Mouse (Mus musculus) CH12.LX (cell line): Measurements from ENCODE around the gene Stoml2. TPM values are rescaled to one million over a fixed set of nuclear protein-coding genes. Genes with fewer than 3 reads are reported as not detected.

Experiments used
- DNase-seq: peaks from one replicate; pipeline ENCODE4 v3.0.0-alpha.2; 2013; ENCODE audit errors: extremely low read depth
- H3K27ac ChIP-seq: 2 replicates; pipeline ENCODE4 v1.5.1; 2012; ENCODE audit warnings: low read depth, mild to moderate bottlenecking, control low read depth, moderate library complexity; ENCODE audit not compliant: insufficient read depth
- H3K27me3 ChIP-seq: replicated peaks from 2 replicates; pipeline ENCODE3; 2012; ENCODE audit warnings: inconsistent platforms
- H3K36me3 ChIP-seq, 2 experiments: replicated peaks in 1 of 2; 2 replicates each; pipeline versions ENCODE3 to v1.6.1; 2012; ENCODE audit warnings: inconsistent platforms in 1 of 2, low read length in 1 of 2, mild to moderate bottlenecking in 1 of 2, mixed read lengths in 1 of 2, moderate library complexity in 1 of 2; ENCODE audit not compliant: control insufficient read depth in 1 of 2, insufficient read depth in 1 of 2
- H3K4me1 ChIP-seq, 2 experiments: 2 replicates each; pipeline ENCODE4 v1.6.1; 2012; ENCODE audit warnings: inconsistent platforms in 1 of 2, moderate library complexity in 1 of 2; ENCODE audit not compliant: insufficient read depth in 2 of 2, control insufficient read depth in 1 of 2
- H3K4me2 ChIP-seq: 2 replicates; pipeline ENCODE4 v1.6.1; 2012; ENCODE audit warnings: low read depth, mild to moderate bottlenecking, control low read depth; ENCODE audit not compliant: poor library complexity, insufficient read depth, severe bottlenecking
- H3K4me3 ChIP-seq, 3 experiments: fragments of 150-350 bp in 1 of 3; sonication (generic) in 1 of 3; replicated peaks in 1 of 3; 2 replicates each; pipeline versions ENCODE3 to v1.5.1; 2011 to 2012; ENCODE audit warnings: low read depth in 2 of 3, low read length in 2 of 3, mild to moderate bottlenecking in 2 of 3, moderate library complexity in 2 of 3, control low read depth in 1 of 3, improper control_type of control experiment in 1 of 3, inconsistent platforms in 1 of 3, mixed read lengths in 1 of 3; ENCODE audit not compliant: poor library complexity in 1 of 3
- H3K79me2 ChIP-seq: replicated peaks from 2 replicates; pipeline ENCODE4 v1.6.1; 2012; ENCODE audit warnings: mild to moderate bottlenecking, moderate library complexity; ENCODE audit not compliant: control insufficient read depth, poor library complexity, insufficient read depth, severe bottlenecking; ENCODE audit errors: extremely low read depth
- H3K9ac ChIP-seq: 2 replicates; pipeline ENCODE4 v1.6.1; 2012; ENCODE audit warnings: low read depth, mild to moderate bottlenecking, control low read depth, moderate library complexity; ENCODE audit not compliant: insufficient read depth
- H3K9me3 ChIP-seq: replicated peaks from 2 replicates; pipeline ENCODE3; 2012; ENCODE audit warnings: low read length, inconsistent platforms, mixed read lengths
- BHLHE40 ChIP-seq: IDR thresholded peaks from 2 replicates; pipeline ENCODE4 v1.6.1; 2011; ENCODE audit warnings: mild to moderate bottlenecking, low read depth, low read length, improper control_type of control experiment
- CHD1 ChIP-seq: IDR thresholded peaks from 2 replicates; pipeline ENCODE4 v1.6.1; 2012; ENCODE audit warnings: low read depth, low read length, improper control_type of control experiment, inconsistent platforms
- CHD2 ChIP-seq: IDR thresholded peaks from 2 replicates; pipeline ENCODE4 v1.6.1; 2011; ENCODE audit warnings: low read length, improper control_type of control experiment
- CTCF ChIP-seq, 2 experiments: IDR thresholded peaks in 1 of 2; conservative IDR thresholded peaks in 1 of 2; 2 replicates each; pipeline ENCODE4 v1.5.1; 2011 to 2012; ENCODE audit warnings: low read depth in 2 of 2, low read length in 2 of 2, improper control_type of control experiment in 1 of 2, inconsistent platforms in 1 of 2, mild to moderate bottlenecking in 1 of 2, moderate library complexity in 1 of 2
- E2F4 ChIP-seq: IDR thresholded peaks from 2 replicates; pipeline ENCODE4 v1.6.1; 2011; ENCODE audit warnings: low read depth, low read length, improper control_type of control experiment; ENCODE audit not compliant: insufficient replicate concordance
- ELF1 ChIP-seq: IDR thresholded peaks from 2 replicates; pipeline ENCODE4 v1.6.1; 2014; ENCODE audit warnings: low read depth, mild to moderate bottlenecking, inconsistent platforms, low read length, improper control_type of control experiment
- EP300 ChIP-seq: IDR thresholded peaks from 2 replicates; pipeline ENCODE4 v1.6.1; 2011; ENCODE audit warnings: low read length, improper control_type of control experiment
- ETS1 ChIP-seq: conservative IDR thresholded peaks from 2 replicates; pipeline ENCODE4 v1.6.1; 2012; ENCODE audit warnings: low read depth, mild to moderate bottlenecking, inconsistent platforms, low read length, improper control_type of control experiment, moderate library complexity
- GABPA ChIP-seq: IDR thresholded peaks from 2 replicates; pipeline ENCODE4 v1.6.1; 2012; ENCODE audit warnings: low read depth, low read length, improper control_type of control experiment, inconsistent platforms; ENCODE audit not compliant: insufficient replicate concordance
- HCFC1 ChIP-seq: IDR thresholded peaks from 2 replicates; pipeline ENCODE4 v1.6.1; 2012; ENCODE audit warnings: low read depth, mild to moderate bottlenecking, inconsistent platforms, low read length, improper control_type of control experiment
- IRF4 ChIP-seq: IDR thresholded peaks from 2 replicates; pipeline ENCODE4 v1.6.1; 2014; ENCODE audit warnings: low read depth, mild to moderate bottlenecking, inconsistent platforms, low read length, improper control_type of control experiment
- JUN ChIP-seq: IDR thresholded peaks from 2 replicates; pipeline ENCODE4 v1.6.1; 2011; ENCODE audit warnings: low read depth, mild to moderate bottlenecking, low read length, improper control_type of control experiment, moderate library complexity; ENCODE audit not compliant: insufficient read depth
- JUND ChIP-seq: conservative IDR thresholded peaks from 2 replicates; pipeline ENCODE4 v1.6.1; 2011; ENCODE audit warnings: low read depth, low read length, improper control_type of control experiment
- KAT2A ChIP-seq: IDR thresholded peaks from 2 replicates; pipeline ENCODE4 v1.6.1; 2012; ENCODE audit warnings: low read length, improper control_type of control experiment, inconsistent platforms; ENCODE audit not compliant: insufficient replicate concordance
- MAFK ChIP-seq: IDR thresholded peaks from 2 replicates; pipeline ENCODE4 v1.6.1; 2011; ENCODE audit warnings: low read length, improper control_type of control experiment; ENCODE audit not compliant: insufficient replicate concordance
- MAX ChIP-seq: IDR thresholded peaks from 2 replicates; pipeline ENCODE4 v1.6.1; 2011; ENCODE audit warnings: low read length, improper control_type of control experiment
- MAZ ChIP-seq: IDR thresholded peaks from 2 replicates; pipeline ENCODE4 v1.6.1; 2012; ENCODE audit warnings: low read depth, mild to moderate bottlenecking, inconsistent platforms, low read length, improper control_type of control experiment, moderate library complexity
- MEF2A ChIP-seq: IDR thresholded peaks from 2 replicates; pipeline ENCODE4 v1.6.1; 2014; ENCODE audit warnings: low read depth, mild to moderate bottlenecking, inconsistent platforms, low read length, improper control_type of control experiment, borderline replicate concordance
- MXI1 ChIP-seq: IDR thresholded peaks from 2 replicates; pipeline ENCODE4 v1.6.1; 2011; ENCODE audit warnings: mild to moderate bottlenecking, low read depth, low read length, improper control_type of control experiment
- MYC ChIP-seq: IDR thresholded peaks from 2 replicates; pipeline ENCODE4 v1.6.1; 2011; ENCODE audit warnings: low read depth, mild to moderate bottlenecking, improper control_type of control experiment, low read length
- NELFE ChIP-seq: IDR thresholded peaks from 2 replicates; pipeline ENCODE4 v1.6.1; 2011; ENCODE audit warnings: low read depth, low read length, improper control_type of control experiment
- NRF1 ChIP-seq: IDR thresholded peaks from 2 replicates; pipeline ENCODE4 v1.6.1; 2014; ENCODE audit warnings: low read depth, mild to moderate bottlenecking, inconsistent platforms, low read length, improper control_type of control experiment, moderate library complexity
- PAX5 ChIP-seq: IDR thresholded peaks from 2 replicates; pipeline ENCODE4 v1.6.1; 2012; ENCODE audit warnings: low read length, inconsistent platforms, mixed read lengths
- POLR2A ChIP-seq: IDR thresholded peaks from 2 replicates; pipeline ENCODE4 v1.6.1; 2011; ENCODE audit warnings: low read depth, mild to moderate bottlenecking, improper control_type of control experiment, low read length
- POLR2AphosphoS2 ChIP-seq: IDR thresholded peaks from 2 replicates; pipeline ENCODE4 v1.6.1; 2011; ENCODE audit warnings: low read depth, low read length, improper control_type of control experiment
- RAD21 ChIP-seq: IDR thresholded peaks from 2 replicates; pipeline ENCODE4 v1.6.1; 2011; ENCODE audit warnings: low read depth, mild to moderate bottlenecking, low read length, improper control_type of control experiment, moderate library complexity
- RCOR1 ChIP-seq: conservative IDR thresholded peaks from 2 replicates; pipeline ENCODE4 v1.6.1; 2012; ENCODE audit warnings: low read depth, mild to moderate bottlenecking, inconsistent platforms, low read length, improper control_type of control experiment
- SIN3A ChIP-seq: IDR thresholded peaks from 2 replicates; pipeline ENCODE4 v1.6.1; 2012; ENCODE audit warnings: low read length, improper control_type of control experiment, inconsistent platforms
- SMC3 ChIP-seq: IDR thresholded peaks from 2 replicates; pipeline ENCODE4 v1.6.1; 2011; ENCODE audit warnings: low read depth, low read length, improper control_type of control experiment
- TBP ChIP-seq: conservative IDR thresholded peaks from 2 replicates; pipeline ENCODE4 v1.6.1; 2011; ENCODE audit warnings: low read depth, low read length, improper control_type of control experiment
- TCF12 ChIP-seq: IDR thresholded peaks from 2 replicates; pipeline ENCODE4 v1.6.1; 2014; ENCODE audit warnings: low read depth, mild to moderate bottlenecking, inconsistent platforms, low read length, improper control_type of control experiment
- UBTF ChIP-seq: IDR thresholded peaks from 2 replicates; pipeline ENCODE4 v1.6.1; 2012; ENCODE audit warnings: low read depth, mild to moderate bottlenecking, inconsistent platforms, low read length, improper control_type of control experiment, moderate library complexity
- USF1 ChIP-seq: IDR thresholded peaks from 2 replicates; pipeline ENCODE4 v1.6.1; 2014; ENCODE audit warnings: low read depth, mild to moderate bottlenecking, inconsistent platforms, low read length, improper control_type of control experiment
- ZC3H11A ChIP-seq: IDR thresholded peaks from 2 replicates; pipeline ENCODE4 v1.6.1; 2012; ENCODE audit warnings: low read depth, mild to moderate bottlenecking, inconsistent platforms, low read length, improper control_type of control experiment
- ZKSCAN1 ChIP-seq: IDR thresholded peaks from 2 replicates; pipeline ENCODE4 v1.6.1; 2012; ENCODE audit warnings: low read depth, inconsistent platforms, low read length, improper control_type of control experiment, borderline replicate concordance
- ZMIZ1 ChIP-seq: IDR thresholded peaks from 2 replicates; pipeline ENCODE4 v1.6.1; 2012; ENCODE audit warnings: low read depth, mild to moderate bottlenecking, inconsistent platforms, low read length, improper control_type of control experiment
- ZNF384 ChIP-seq: IDR thresholded peaks from 2 replicates; pipeline ENCODE4 v1.6.1; 2012; ENCODE audit warnings: low read depth, low read length, improper control_type of control experiment, inconsistent platforms
- dilution Hi-C: fragments of 300-500 bp; cut with MboI; formaldehyde crosslinking; loops from 2 replicates; pipeline ENCODE4 v1.14.3; 2020; ENCODE audit warnings: low sequenced_read_pairs; ENCODE audit not compliant: extremely low pct_unique_long_range_greater_than_20kb, extremely low pct_ligation_motif_present
- in situ Hi-C: fragments of 300-500 bp; cut with MboI; formaldehyde crosslinking; loops from 3 replicates; pipeline ENCODE4 v1.14.3; 2019; ENCODE audit warnings: low sequenced_read_pairs, low pct_ligation_motif_present, low pct_unique_long_range_greater_than_20kb, mixed read lengths
- polyA plus RNA-seq: library from polyadenylated mRNA; unstranded; fragments of >175 nt; gene quantifications from 2 replicates; pipeline ENCODE4 v1.2.1, GENCODE M21; 2012; ENCODE audit warnings: low read depth; ENCODE audit not compliant: insufficient read length
- total RNA-seq, 2 experiments: library from RNA; depleted of rRNA; stranded (reverse); fragments of 300-350 nt in 1 of 2; fragments of >200 nt in 1 of 2; gene quantifications; 2 replicates each; pipeline ENCODE4 v1.2.3; 2012 to 2014

Gene Stoml2
- total and polyA plus RNA-seq, 3 experiments = 293 to 330 (median 296) TPM

DNA sequence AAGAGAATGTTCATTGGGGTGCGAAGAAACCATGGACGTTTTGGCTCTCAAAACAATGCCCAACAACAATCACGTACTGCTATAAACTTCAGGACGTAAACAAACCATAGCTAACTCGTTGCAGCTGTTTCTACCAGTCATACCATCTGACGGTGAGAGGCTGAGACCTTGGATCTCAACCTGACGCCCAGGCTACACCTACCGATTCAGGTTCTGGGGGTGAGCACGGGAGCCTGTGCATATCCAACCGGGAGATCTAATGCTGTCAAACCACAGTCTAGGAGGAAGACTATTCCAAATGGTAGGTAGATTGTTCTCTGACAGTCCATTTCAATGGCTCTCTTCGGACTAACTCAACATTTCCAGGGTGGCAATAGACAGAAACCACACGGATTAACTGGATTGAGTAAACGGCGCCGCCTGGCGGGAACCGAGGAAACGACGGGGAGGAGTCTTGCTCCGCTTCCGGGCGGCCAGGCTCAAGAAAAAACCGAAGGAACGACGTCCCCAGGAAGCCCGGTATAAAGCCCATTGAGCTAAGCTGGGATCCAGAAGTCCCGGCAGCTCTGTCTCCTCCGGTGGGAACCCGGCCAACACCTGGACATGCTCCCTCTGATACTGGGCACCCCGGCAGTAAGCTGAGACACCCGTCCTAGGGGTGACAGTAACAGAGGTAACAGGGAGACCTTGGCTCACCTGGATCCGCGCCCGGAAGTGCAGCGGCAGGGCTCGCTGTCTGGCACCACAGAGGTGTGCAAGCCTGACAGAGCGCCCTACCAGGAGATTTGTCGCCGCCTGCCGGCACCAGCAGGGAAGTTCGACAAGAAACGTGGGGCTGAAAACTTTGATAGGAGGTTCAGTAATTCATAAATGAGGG, 6.2 kb downstream of the Stoml2 start, which contains the start of gene Pigo:
Gene Pigo, minus strand, starts transcription at position 736 of the 877 bp plus-strand sequence.
- H3K9me3 ChIP-seq = no peaks in the 10 kb centered on the region
- dilution Hi-C loops (no loop called here), in situ Hi-C loops (no loop called here)
- H3K27ac ChIP-seq = peak within 1 kb of the TSS; percentile 34; the same call in 1 of the 2 replicates
- H3K4me2 ChIP-seq = peak within 1 kb of the TSS; percentile 89
- H3K9ac ChIP-seq = peak within 1 kb of the TSS; percentile 76
- peaks cover 10% of the 10 kb centered on the region for H3K79me2 ChIP-seq
- peak; percentile 93 for DNase-seq
- peaks cover 8 to 25% of the 10 kb centered on the region in 2 experiments for H3K4me1 ChIP-seq
- H3K27me3 ChIP-seq = no peaks in the 10 kb centered on the region
- H3K4me3 ChIP-seq = peak within 1 kb of the TSS; percentile 59 to 77 (median 59)
- H3K36me3 ChIP-seq = peaks cover 51 to 84% of the 10 kb centered on the region in 2 experiments
- peak; percentile 68 for TF ChIP-seq NELFE
- TF ChIP-seq ETS1 = 0 out of 2 replicates have a peak, but pooled peaks have one; percentile 26
- TF ChIP-seq POLR2AphosphoS2 = peak; percentile 94; the same call in 1 of the 2 replicates
- TF ChIP-seq MYC = peak; percentile 74; the same call in 1 of the 2 replicates
- TF ChIP-seq E2F4 = 0 out of 2 replicates have a peak, but pooled peaks have one; percentile 48
- TF ChIP-seq UBTF = no peak
- TF ChIP-seq ELF1 = peak; percentile 93
- peak; percentile 54; the same call in 1 of the 2 replicates for TF ChIP-seq MEF2A
- TF ChIP-seq MAZ = peak; percentile 77; the same call in 1 of the 2 replicates
- 0 out of 2 replicates have a peak, but pooled peaks have one; percentile 31 for TF ChIP-seq JUND
- peak; percentile 88 for TF ChIP-seq MXI1
- peak; percentile 50 for TF ChIP-seq RAD21
- TF ChIP-seq CTCF (conservative IDR thresholded peaks at IDR 0.05 in 1 of 2, IDR thresholded peaks at IDR 0.05 in 1 of 2; ENCODE audit: low read depth in 2 of 2, low read length in 2 of 2) = peak; percentile 58 to 91; a peak in 3 of 4 replicates
- peak; percentile 70; the same call in 1 of the 2 replicates for TF ChIP-seq ZMIZ1
- TF ChIP-seq USF1 = no peak
- TF ChIP-seq ZKSCAN1 = no peak
- TF ChIP-seq GABPA = peak; percentile 84
- TF ChIP-seq IRF4 = peak; percentile 33
- no peak for TF ChIP-seq CHD1
- 0 out of 2 replicates have a peak, but pooled peaks have one; percentile 56 for TF ChIP-seq RCOR1
- TF ChIP-seq HCFC1 = peak; percentile 89
- TF ChIP-seq KAT2A = peak; percentile 80
- TF ChIP-seq MAX = peak; percentile 82
- TF ChIP-seq ZC3H11A = no peak
- TF ChIP-seq PAX5 = no peak
- TF ChIP-seq CHD2 = peak; percentile 66
- TF ChIP-seq JUN = no peak
- peak; percentile 63; the same call in 1 of the 2 replicates for TF ChIP-seq ZNF384
- no peak for TF ChIP-seq MAFK
- no peak for TF ChIP-seq EP300
- peak; percentile 83 for TF ChIP-seq POLR2A
- TF ChIP-seq NRF1 = peak; percentile 34; the same call in 1 of the 2 replicates
- 0 out of 2 replicates have a peak, but pooled peaks have one; percentile 31 for TF ChIP-seq BHLHE40
- TF ChIP-seq SMC3 = peak; percentile 65
- TF ChIP-seq TCF12 = peak; percentile 83
- TF ChIP-seq SIN3A = peak; percentile 93
- peak; percentile 50; the same call in 1 of the 2 replicates for TF ChIP-seq TBP
